Mouse (Mus musculus): ENCODE data around the gene Ssc4d.
A peak's percentile ranks its signal among the peaks of the same experiment; 100 is the strongest.

Ssc4d gene

DNA sequence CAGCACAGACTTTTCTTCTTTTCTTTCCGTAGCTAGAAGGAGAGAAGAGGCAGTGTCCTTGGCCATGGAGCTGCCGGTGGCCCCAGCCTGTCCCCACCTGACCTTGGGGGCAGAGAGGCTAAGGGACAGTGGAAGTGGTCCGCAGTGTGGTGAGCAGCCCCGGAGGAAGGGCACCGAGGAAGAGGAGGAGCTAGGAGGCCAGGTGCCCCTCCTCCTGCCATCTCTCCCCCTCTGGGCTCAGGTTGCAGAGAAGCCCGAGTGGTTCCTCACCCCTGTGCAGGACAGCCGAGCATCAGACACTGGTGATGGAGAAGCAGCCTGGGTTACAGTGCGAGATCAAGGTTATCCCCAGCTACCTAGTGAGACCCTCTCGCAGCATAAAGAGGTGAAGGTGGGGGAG is at the start of gene Ssc4d:
Gene Ssc4d (minus strand): TSS at position 167 of the 400 bp plus-strand sequence.
- DNase-seq (ENCODE audit: low spot score in 2 of 2), result no peak

DNA sequence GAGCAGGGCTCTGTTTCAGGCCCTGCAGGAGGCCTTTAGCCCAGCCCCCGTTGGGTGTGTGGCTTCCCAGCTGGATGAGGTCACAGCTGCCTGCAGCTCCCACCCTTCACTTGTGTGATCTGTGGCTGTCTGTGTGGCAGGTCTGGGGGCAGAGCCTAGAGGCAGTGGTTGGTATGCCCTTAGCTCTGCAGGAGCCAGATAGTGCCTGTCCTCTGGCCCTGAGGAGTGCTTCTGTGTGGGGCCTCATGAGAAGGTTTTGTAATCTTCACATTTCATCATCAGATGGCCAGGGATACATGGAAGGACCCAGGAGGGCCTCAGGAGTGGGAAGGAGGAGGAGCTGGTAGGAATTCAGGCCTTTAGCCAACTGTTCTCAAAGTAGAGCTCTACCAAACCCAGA is 45.6 kb upstream of the Ssc4d start:
- no peak for DNase-seq (ENCODE audit: low spot score in 2 of 2)

DNA sequence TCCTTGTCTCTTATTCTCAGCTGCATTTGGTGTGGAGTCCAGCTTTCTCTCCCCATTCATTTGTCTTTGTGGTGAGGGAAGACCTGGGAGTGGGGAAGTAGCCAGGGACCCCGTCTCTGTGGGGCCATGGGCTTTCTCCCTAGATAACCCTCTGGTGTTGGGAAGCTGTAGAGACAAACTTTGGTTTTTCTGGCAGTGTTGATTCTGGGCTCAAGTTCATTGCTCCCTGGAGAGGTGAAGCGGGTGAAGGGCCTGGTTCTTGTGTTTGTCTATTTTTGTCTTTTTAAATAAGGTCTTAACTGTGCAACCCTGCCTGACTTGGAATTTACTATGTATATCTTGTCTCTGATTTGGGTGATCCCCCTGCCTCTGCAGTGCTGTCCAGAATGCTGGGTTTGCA is 44.4 kb upstream of the Ssc4d start:
- DNase-seq (ENCODE audit: low spot score in 2 of 2), result no peak

DNA sequence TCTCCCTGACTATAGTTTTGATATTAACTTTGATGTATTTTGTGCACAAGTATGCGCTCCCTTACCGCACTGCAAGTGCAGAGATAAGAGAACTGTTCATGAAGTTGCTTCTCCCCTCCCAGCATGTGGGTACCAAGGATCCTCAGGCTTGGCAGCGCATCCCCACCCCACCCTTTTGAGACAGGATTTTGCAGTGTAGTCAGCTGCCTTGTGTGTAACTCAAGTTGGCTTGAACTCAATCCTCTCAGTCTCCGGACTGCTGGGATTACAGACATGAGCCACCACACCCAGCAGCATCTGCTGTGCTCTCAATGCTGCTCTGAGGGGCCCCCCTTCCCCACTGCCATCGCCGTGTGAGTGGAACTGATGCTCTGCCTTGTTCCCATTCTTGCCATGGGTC is 42.9 kb upstream of the Ssc4d start:
- DNase-seq (ENCODE audit: low spot score in 2 of 2), result no peak

DNA sequence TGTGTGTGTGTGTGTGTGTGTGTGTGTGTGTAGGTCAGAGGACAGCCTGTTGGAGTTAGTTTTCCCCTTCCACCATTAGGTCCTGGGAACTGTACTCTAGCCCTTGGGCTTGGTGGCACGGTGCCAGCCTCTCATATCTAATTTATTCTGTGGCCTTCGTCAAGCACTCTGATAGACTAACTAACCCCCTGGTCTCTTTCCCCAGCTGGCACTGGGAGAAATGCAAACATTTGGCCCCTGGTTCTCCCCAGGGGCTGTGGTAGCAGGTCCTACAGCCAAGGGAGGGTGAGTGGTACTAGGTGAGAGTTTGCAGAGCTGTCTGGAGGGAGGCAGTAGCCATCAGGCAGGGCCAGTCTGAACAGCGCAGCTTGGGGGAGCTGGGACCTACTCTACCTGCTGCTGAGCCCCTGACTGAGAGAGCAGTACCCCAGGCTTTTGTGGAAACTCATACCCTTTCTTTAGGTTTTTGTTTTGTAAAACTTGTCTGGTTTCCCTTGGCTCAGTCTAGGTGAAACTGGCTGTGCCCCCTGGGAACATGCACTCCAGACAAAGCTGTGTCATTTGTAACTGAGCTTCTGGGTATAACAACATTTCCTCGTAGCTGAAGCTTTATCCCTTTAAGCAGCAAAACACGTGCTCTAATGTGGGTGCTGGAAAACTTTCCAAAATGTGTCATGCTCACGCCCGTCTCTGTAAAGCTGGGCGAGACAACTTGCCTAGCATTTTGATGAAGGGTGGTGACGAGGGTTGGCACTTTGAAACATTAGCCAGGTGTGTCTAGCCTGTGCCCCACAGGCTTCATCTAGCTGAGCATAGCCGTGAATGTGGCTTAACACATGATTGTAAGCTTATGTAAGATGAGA is 41.9 kb upstream of the Ssc4d start:
- DNase-seq (ENCODE audit: low spot score in 2 of 2), result peak; percentile 31 to 60

DNA sequence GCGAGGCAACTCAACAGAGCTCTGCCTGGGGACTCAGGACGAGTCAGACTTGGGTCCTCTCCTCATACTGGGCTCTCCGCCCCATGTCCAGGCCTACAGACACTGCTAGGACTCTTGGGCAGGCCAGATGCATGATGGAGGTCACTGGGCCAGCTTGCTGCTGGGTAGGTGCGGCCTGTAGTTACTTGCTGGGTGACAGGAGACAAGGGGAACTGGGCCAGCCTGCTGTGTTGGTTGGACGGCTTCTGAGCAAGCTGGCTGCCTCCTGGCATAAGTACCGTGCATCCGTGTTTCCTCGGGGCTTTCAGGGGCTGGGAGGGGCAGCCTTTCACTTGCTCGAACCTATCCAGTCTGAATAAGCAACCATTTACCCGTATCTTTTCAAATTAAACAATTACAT is 41.3 kb upstream of the Ssc4d start:
- peak; percentile 64 to 80 for DNase-seq (ENCODE audit: low spot score in 2 of 2)

DNA sequence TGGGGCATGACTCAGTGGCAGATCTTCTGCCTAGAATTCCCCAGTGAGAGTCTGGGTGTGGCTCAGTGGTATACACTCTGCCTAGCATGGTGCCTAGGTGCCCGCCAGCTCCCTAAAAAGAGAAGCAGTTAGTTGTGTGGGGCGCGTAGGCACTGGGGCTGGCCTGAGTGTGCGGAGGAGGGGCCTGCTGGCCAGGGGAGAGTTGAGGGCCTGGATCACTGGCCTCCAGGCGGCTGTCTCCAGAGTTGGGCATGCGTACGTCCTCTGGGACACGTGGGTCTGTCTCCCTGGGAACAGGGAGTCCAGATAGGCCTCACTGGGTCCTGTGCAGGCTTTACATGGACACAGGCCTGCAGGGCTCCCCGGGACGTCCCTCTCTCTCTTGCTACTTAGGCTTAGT is 40.5 kb upstream of the Ssc4d start:
- DNase-seq (ENCODE audit: low spot score in 2 of 2), result peak in 1 of 2 experiments; percentile 48

DNA sequence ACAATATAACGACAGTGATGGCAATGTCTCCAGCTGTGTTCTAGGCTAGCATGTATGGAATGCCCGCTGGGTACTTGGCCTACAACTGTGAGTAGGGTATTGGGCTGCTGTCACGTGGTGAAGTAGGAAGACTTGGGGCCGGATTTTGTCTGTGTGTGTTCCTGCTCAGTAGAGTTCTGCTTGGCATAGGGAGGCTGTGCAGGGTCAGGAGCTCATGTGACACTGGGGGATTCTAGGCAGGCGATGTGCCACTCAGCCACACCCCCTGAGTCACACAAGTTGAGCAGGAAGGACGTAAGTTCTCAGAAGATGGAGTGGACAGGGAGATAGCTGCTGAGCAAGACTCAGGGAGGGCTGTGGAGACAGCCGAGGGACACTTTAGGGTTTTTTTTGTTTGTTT is 33.4 kb upstream of the Ssc4d start:
- no peak for DNase-seq (ENCODE audit: low spot score in 2 of 2)

DNA sequence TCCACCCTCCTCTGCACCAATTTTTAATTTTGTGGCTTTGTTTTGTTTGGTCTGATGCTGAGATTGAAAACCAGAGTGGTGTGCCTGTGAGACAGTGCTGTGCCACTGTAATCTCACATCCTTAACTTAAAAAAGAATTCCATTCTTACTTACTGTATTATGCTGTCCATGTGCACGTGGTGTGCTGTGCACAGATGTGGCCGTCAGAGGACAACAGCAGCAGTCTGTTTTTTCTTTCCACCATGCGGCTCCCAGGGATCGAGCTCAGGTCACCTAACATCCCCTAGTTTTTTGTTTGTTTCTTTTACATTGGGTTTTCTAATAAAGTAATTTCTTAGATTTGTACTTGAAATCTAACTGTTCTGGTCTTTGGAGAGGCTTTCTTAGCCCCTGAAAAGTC is 30.2 kb upstream of the Ssc4d start:
- no peak for DNase-seq (ENCODE audit: low spot score in 2 of 2)

DNA sequence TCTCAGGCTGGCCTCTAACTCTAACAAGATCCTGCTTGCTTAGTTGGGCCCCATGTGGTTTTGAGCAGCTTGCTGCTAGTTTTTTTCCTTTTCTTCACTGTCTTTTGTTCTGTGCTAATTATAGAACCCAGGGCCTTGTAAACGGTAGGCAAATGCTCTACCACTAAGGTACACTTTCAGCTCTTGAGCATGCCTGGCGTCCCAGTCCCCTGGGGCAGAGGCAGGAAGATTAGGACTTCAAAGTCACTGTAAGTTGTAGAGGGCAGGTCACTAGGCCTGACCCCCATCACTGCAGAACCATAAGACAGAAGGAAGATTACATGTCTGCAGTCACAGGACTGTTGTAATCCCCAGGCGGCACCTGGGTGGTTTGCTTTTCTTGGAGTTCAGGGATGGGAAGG is 28.4 kb upstream of the Ssc4d start:
- no peak for DNase-seq (ENCODE audit: low spot score in 2 of 2)

DNA sequence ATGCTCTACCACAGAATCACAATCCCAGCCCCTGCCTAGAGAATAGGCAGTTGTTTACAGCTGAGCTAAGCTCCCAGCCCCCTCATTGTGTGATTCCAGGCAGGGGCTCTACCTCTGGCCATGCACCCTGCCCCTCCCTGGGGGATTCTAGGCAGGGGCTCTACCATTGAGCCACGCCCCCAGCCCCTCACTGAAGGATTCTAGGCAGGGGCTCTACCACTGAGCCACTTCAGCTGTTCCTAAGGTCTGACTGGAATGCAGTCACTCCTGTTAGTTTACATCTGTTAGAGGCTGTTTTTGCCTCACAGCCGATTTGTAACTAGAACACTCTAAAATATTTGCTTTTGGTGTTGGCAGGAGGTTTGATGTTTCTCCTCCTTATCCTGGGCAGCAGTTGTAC is 28.0 kb upstream of the Ssc4d start:
- no peak for DNase-seq (ENCODE audit: low spot score in 2 of 2)

DNA sequence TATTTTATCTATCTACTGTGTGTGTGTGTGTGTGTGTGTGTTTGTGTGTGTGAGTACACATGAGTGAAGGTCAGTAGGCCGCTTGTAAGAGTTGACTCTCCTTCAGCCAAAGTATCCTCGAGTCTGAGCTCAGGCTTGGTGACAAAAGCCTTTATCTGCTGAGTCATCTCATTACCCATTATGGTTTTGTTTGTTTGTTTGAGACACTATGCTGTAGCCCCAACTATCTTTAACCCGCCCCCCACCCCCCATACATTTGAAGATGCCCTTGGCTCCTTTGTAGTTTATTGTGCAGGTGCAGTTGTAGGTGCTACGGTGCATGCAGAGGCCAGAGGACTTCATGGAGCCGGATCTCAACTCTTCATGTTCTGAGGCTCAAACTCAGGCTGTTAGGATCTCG is 26.9 kb upstream of the Ssc4d start:
- DNase-seq (ENCODE audit: low spot score in 2 of 2), result no peak

DNA sequence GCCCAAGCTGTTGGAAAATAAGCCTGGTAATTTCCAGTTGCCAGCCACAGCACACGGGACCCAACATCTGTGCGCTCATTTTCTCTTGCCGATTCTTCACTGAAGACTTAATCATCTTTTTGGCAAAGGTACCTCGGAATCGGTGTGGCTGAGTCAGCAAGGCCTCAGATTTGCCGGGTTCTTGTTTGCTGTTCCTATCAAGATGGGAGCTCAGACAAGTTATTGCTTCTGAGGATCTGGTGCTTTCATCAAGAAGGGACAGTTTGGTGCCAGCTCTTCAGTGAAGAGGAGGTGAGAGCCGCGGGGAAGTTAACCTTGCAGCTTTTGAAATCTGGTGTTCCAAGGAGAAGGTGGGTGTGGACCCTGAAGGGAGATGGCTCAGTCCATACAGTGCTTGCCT is 21.8 kb upstream of the Ssc4d start:
- peak in 1 of 2 experiments; percentile 38 for DNase-seq (ENCODE audit: low spot score in 2 of 2)

DNA sequence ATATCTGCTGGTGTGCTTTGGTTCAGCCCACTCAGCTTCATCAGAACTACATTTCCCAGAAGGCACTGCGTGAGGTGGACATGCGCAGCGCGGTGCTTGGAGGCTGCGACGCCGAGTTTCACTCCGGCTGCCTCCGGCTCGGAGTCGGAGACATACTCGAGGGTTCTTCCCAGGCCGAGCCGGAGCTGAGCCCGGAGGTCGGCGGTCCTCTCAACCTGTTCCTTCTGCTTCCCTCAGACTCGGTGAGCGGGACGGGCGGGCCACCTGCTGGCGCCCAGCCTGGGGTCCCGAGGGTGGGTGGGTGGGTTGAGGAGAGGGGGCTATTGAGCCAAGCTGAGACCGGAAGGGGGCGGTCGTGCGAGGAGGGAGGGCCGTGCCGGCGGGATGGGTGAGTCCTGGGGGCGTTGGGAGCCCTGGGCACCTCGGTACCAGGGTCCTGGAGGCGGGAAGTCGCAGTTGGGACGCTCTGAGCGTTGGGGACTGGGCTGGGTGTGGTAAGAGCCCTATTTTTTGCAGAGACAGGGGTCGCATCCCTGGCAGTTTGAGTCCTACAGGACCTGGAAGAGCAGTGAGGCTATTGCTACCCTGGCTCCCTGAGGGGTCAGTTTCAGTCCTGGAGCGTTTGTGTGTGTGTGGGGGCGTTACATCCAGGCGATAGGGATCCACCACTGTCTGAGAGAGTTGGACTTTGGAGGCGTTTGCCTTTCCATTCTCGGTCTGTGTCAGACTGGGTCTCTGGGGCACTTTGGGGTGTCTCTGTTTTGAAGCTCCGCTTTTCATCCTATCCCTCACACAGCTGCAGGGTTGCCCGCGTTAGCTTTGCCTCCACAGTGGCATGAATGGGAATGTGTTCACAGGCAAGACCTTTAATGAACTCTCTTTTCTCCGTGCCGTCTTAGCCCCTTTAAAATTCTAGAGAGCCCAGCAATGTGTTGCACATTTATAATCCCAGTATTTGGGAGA is 20.7 kb upstream of the Ssc4d start, which contains the start of gene Dtx2:
Gene Dtx2 (plus strand): TSS at position 76 of the 963 bp plus-strand sequence.
- DNase-seq (ENCODE audit: low spot score in 2 of 2), result peak; percentile 85 to 89

DNA sequence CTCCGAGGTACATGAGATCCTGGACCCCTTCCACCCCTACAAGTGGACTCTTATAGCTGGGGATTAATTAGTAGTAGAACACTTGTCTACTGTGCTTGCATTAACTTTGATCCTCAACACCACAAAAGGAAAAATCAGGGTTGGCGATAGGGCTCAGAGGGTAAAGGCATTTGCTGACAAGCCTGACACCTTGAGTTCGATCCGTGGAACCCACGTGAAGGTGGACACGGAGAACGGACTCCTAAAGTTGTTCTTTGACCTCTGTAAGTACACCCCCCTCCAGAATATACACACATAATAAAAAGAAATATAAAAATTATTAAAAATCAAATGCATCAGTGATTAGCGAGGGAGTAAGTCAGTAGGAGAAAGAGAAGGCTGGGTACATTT is 20.0 kb upstream of the Ssc4d start:
- no peak for DNase-seq (ENCODE audit: low spot score in 2 of 2)

DNA sequence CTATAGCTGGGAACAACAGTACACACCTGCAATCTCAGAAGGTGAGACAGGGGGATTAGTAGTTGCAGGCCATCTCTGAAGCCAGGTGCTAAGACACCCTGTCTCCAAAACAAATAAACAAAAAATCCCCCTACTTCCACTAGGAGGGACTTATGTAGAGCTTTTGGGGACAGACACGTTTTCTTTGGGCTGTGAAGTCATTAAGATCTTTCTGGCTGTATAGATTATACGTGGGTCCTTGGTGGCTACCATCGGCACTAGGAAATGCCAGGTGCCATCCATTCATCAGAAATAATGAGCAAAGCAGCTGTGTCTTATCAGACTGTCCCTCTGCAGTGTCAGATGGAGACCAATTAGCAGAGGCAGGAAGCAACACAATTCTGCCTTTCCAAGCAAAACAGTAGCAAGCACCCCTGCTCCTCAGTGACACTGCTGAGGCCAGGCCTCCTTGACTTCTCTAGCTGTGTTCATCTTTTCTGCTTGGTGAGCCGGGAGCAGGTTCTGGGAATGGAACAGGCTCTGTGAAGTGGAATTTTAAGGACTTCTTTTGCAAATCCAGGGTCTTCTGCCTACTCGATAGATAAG is 19.1 kb upstream of the Ssc4d start:
- DNase-seq (ENCODE audit: low spot score in 2 of 2), result no peak

DNA sequence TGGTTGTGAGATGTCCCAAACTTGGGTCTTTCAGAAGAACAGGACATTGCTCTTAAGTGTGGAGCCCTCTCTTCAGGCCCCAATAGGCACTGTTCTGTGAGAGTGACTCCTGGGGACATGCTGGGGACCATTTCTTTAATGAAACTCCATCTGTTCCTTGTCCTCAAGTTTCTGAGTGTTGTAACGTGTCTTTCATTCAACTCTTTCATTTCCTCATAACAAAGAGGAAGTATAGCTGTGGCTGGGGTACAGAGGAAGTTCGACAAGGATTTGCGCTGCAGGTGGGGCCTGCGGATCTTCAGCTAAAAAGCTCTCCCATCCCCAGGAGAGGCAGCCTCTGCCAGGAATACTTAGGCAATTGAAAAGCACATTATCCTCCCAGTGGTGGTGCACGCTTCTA is 16.3 kb upstream of the Ssc4d start:
- no peak for DNase-seq (ENCODE audit: low spot score in 2 of 2)

DNA sequence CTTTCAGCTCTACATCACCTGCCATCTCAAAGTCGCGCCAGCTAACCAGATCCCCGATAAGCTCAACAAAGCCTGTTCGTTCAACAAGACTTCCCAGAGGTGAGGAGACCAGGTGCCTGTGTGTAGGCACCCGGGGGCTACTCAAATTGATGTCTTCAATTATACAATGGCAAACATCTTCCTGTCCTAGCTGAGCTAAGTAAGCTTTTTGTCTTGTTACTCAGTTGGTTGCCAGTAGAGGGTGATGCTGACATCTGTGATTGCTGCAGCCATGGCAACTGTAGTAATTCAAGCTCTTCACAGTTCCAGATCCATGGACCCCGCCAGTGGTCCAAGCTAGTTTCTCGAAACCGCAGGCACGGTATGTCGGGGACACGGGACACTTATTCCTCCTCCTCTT is 12.9 kb upstream of the Ssc4d start:
- DNase-seq (ENCODE audit: low spot score in 2 of 2), result no peak

DNA sequence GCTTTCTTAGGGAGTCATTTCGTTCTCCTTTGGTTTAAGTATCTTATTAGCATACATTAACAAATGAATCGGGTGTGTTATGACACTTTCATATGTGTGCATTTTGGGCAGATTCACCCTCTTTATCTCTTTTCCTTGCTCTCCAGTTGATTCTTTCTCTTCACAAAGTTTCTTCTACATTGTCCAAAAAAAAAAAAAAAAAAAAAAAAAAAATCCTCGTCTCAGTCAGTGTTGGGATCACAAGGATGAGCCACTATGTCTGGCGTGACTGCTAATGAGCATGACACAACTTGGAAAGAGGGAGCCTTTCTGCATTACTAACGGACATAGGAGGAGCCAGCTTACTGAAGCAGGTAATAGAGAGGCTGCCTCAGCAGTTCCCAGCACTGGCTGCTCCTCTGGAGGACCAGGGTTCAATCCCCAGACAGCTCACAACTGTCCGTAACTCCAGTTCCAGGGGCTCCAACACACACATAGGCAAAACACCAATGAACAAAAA is 10.3 kb upstream of the Ssc4d start:
- DNase-seq (ENCODE audit: low spot score in 2 of 2), result no peak

DNA sequence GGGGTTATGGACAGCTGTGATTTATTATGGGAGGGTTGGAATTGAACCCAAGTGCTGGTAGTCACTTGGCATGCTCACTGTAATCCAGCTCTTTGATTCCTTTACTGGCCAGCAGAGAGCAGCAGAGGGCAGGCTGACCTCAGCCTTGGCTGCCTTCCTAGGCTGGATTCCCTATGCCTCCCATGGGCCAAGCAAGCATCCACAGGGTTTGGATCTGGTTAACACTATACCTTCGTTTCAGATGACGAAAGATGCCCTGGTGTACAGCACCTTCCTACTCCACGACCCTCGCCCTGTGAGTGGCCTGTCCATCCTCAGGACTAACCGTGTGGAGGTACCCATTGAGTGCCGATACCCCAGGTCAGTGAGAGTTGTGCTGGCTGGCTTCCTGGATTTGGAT is 8.1 kb upstream of the Ssc4d start:
- DNase-seq (ENCODE audit: low spot score in 2 of 2), result peak; percentile 50

DNA sequence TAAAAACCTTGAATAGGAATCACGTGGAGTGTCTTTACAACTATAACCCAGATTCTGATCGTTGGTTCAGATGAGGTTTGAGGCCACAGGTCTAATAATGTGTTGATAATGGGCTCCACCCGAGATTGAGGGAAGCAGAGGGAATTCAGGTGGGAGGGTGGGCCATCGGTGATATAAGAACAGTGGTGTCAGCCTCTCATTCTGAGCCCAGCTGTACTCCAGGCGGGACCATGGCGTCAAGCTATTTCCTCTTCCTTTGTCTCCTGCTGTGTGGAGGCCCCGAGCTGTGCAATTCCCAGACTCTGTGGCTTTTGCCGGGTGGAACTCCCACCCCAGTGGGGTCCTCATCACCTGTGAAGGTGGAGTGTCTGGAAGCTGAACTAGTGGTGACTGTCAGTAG is 5.6 kb upstream of the Ssc4d start, which contains the start of gene Zp3:
Gene Zp3 (plus strand): TSS at position 196 of the 400 bp plus-strand sequence.
- no peak for DNase-seq (ENCODE audit: low spot score in 2 of 2)

DNA sequence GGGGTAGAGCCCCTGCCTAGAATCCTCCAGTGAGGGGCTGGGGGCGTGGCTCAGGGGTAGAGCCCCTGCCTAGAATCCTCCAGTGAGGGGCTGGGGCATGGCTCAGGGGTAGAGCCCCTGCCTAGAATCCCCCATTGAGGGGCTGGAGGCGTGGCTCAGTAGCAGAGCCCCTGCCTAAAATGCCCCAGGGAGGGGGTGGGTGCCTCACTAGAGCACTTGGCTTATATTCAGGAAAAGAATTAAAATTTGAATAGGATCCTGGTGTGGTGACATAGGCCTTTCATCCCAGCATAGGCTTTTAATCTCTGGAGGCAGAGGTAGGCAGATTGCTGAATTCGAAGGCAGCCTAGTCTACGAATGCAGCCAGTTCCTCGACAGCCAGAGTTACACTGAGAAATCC is 5.0 kb upstream of the Ssc4d start:
- DNase-seq (ENCODE audit: low spot score in 2 of 2), result no peak
